Mouse (Mus musculus) embryo, embryonic 11 days (tissue): ENCODE data around the gene Ccdc151.

Experiments
- DNase-seq: peaks from one replicate; pipeline ENCODE4 v3.0.0-alpha.2; 2015

Ccdc151 gene

DNA sequence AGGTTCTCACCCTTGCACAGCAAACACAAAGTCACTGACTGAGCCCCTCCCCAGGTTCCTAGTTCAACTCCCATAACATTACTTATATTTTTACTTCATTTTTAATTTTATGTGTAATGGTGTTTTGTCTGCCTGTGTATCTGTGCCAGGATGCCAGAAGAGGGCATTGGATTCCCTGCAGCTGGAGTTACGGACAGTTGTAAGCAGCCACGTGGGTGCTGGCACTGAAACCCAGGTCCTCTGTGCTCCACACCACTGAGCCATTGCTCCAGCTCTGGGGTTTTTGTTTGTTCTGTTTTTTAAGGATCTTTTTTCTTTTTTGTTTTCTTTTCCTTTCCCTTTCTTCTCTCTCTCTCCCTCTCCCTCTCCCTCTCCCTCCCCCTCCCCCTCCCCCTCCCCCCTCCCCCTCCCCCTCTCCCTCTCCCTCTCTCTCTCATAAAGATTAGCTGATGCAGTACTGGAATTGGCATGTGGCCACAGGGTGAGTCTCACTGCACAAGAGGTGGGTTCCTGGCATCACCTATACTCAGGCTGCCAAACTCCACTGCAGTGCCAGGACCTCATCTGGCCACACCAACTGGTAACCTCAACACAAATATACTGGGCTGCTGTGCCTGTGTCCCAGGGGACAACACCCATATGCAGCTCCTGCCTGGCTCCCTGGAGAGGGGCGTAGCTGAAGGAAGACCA, 6.1 kb downstream of the Ccdc151 start:
- no peak for DNase-seq

DNA sequence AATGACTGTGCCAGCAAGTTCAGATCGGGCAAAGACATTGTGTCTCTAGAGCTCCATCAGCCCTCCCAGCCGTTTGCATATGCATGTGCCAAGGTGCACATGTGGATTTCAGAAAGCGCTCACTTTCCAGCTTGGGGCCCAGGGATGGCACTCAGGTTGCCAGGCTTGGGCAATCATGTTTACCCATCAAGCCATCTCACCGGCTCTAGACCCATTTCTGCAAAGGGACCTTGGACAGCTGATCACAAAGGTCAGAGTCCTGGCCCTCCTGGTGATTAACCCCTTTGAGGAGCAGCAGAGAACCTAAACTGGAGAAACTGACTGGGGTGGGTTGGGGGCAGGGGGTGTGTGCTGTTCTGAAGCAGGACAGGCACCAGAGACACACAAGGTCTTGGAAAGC, 10.2 kb downstream of the Ccdc151 start:
- DNase-seq, result no peak

DNA sequence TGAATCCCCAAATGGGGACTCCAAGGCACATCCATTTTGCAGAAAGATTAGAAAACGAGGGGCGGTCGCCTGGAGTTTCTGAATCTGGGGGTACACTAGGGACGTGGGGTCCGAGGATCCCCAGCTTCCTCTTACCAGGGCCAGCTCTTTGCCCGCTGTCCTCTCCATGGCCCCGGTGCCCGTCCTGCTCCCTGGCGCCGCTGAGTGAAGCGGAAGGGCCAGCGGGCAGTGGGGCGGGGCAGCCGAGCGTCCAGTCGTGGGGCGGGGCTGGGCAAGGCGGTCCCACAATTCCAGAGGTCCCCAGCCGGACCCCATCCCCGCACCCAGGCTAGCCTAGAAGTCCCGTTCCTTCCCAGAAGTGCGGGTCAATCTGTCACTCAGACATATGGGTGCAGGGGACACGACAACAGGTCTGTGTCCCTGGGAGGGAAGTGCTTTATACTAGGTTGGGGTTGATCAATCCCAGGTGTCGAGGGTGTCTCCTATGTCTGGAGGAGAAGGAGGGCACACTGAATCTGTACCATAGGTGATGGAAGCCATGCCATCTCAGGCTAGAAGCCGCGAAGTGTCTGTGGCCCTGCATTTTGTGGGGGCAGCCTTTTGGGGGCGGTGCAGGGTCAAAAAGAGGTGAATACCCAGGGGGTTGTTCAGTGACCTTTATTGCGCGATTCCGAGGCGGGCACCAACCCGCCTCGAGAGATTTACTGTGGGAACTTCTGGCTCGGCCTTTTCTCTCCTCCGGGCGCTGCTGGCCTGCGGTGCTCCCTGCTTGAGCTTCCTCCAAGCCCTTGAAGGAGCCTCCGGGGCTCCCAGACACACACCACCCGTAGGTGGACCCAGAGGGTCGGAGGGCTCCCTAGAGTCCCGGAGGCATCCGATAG, 13.0 kb downstream of the Ccdc151 start, which contains the start of gene Rgl3:
TSS of gene Rgl3 (minus strand) at position 217 of the 881 bp plus-strand sequence.
- DNase-seq, result peak; percentile 70

DNA sequence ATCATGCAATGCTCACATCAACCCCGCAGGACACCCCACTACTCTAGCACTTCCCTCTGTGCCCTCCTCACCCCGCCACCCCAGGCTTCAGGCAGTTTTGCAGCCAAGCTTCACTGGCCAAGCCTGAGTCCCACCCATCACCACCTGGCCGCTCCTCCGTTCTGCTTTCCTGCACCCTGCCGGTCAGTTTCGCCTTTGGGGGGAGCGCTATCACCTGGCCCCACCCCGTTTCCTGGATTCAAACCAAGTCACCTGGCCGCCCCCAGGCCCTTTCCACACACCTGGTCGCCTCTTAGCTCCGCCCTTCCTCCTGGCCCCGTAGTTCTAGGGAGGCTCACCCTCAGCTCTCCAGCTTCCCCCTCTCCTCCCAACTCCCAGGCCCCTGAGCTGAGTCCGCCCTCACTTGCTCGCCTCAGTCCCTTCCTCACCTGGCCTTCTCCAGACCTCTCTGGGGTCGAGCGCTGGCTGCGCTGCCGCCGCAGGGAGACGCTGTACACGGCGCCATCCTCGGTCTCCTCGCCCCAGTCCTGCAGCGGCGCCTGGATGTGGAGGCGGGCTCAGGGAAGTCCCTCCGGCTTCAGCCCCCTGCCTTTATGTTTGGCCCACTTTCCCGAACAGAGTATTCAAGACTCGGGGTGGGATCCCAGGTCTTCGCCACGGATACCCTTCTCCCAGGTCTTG, 13.9 kb downstream of the Ccdc151 start:
- peak; percentile 37 for DNase-seq

DNA sequence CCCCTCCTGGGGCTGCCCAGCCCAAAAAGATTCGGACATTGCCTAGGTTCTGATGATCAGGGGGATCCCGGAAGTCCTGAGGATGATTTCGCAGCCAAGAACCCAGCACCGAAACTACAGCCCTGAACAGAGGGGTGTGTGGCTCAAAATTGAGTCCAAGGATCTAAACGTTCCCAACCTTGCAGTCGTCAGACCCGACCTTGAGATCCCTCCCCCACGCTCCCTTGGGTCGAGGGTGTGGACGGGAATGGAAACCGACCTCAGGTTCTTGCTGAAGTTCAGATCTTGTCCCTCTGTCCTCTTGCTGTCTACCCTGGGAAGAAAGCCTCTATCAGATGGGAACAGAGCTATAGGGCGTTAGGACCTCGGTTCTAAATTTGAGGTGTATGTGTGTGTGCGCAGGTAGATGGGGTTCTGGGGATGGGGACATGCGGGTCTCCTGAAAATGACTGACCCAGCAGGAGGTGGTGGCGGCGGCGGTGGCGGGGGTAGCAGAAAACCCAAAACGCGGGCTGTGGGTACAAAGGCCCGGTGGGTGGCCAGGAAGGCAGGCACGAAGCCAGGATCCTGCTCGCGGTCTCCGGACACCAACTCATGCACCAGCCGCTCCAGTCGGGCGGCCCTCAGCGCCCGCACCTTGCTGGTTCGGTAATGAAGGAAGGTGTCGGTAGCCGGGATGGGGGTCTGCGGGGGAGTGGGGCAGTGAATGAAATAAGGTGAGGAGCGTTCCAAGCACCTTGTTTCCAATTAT, 14.7 kb downstream of the Ccdc151 start:
- no peak for DNase-seq

DNA sequence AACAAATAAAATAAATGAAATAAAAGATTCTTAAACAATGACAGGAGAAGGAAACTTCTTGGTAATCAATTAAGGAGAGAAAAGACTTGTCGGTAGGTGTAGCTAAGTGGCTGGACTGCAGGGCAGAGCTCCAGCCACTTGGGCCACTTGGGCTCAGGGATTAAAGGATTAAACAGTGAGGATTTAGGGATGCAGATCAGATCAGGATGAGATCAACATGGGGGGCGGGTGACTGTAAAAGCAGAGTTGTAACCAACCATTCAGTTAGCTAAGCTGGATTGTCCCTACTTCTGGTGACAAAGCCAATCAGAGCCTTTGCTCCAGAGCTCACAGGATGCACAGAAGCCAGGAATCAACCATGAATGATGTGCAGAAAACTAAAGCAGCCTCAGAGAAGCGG, 18.5 kb downstream of the Ccdc151 start:
- DNase-seq, result no peak

DNA sequence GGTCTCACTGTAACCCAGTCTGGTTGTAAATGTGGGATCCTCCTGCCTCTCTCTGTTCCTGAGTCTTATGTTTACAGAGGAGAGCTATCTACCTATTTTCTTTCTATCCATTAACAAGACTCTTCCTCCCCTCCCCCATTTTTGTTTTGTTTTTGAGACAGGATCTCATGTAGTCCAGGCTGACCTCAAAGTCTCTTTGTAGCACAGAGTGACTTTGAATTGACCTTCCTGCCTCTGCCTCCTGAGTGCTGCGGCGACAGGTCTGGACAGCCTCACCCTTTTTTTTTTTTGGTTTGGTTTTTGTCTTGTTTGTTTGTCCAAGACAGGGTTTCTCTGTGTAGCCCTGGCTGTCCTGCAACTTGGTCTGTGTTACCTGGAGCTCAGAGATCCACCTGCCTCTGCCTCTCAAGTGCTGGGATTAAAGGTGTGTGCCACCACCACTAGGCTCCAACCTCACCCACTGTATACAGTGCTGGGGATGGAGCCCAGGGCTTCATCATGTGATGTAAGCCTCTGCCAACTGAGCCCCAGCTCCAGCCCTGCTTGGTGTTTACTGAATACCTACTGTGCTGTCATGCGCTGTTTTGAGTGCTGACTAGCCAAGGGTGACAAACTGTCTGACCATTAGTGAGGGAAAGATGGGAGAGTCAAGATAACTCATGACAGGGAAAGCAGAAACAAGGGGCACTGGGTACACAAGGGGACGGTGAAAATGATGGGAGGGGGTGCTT, 23.9 kb downstream of the Ccdc151 start:
- no peak for DNase-seq

DNA sequence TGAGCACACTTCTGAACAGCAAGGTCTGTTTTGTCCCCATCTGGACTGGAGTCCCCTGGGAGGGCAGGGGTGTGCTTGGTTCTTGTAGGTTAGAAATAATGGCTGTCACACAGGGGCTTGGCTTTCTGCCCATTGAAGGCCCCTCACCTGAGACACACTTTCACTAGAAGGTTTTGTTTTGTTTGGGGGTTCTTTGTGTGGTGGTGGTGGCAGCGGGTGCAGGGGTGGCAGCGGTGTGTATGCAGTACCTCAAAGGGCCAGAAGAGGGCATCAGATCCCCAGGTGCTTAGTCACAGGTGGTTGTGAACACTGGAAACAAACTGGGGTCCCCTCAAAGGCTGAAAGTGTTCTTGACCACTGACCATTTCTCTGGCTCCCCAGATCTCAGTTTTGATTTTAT, 24.5 kb downstream of the Ccdc151 start:
- DNase-seq, result no peak

DNA sequence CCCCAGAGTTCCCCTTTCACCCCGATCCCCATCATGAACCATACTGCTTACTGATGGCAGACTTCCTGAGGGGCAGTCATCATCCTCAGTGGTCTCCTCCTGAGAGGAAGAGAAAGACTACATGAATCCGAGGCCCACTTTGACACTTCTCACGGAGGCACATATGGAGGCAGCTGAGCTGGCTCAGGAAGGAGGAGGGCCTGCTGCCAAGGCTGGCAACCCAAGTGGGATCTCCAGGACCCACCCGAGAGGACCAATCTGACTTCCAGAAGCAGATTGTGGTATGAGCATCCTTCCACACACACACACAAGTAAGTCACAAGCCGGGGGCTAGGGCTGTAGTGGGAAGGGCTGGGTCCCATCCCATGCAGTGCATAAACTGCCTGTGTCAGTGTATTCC, 25.1 kb downstream of the Ccdc151 start:
- no peak for DNase-seq

DNA sequence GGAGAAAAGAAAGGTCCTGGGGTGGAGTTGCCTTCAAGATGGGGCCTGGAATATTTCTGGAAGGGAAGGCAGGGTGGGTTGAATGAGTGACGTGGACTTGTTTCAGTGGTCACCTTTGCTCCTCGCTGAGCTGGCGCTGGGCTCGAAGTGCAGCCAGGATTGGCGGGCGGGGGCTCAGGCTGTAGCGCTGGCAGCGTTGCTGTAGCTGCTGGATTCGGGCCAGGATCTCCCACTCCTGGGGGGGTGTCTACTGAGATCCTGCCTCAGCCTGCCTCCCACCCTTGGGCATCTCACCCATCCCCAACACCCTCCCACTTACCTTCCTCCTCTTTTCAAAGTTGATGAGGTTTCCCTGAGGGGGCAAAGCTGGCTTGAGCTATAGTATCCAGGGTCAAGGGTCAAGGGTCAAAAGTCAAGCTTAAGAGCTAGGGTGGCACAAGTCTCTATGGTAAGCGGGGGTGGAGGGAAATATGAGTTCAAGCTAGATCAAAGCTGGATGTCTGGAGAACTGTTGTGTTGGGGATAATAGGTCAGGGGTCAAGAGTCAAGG, 25.7 kb downstream of the Ccdc151 start:
- DNase-seq, result no peak

DNA sequence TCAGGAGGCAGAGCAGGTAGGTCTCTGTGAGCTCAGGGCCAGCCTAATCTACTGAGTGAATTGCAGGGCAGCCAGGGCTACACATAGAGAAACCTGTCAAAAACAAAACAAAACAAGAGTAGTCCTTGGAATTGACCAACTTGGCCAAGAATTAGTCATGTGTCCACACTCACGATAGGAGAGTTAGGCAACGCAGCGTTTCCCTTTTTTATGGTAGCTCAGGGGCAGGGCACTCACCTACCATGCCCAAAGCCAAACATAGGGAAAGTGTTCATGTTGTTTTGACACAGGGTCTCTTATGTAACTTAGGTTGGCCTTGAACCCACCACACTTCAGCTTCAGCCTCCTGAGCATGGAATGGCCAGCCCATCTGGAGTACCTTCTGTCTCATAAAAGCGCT, 33.1 kb downstream of the Ccdc151 start:
- DNase-seq, result no peak

DNA sequence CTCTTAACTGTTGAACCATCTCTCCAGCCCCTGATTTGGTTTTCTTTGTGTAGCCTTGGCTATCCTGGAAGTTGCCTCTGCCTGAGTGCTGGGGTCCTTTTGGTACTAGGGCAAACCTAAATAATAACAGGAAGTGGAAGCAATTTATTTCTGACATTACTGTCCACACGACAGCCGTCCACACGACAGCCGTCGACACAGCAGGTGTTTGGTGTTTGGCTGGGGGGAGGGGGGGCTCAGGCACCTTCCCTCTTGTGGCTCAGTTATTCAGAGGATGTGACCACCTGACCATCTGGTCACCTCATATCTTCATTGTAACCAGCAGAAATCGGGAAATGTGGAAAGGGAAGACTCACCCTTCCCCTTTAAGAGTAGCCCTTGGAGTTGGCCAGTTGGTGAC, 33.6 kb downstream of the Ccdc151 start:
- no peak for DNase-seq

DNA sequence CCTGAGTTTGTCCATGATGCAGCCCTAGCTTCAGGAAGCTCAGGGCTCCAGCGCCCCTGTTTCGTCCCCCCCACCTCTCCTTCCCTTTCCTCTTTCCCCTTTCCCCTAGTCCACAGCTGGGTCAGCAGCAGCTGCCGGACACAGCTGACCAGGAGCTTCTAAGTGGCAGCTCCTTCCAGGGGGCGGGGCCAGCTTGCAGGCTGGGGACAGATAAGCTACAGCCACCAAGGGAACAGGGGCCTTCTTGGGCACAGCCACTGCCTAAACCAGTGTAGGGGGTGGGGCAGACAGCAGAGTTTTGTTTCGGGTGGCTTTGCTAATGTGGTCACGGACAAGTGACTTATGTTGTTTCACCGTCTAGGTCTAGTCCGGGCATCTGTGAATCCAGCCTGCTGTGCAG, 39.0 kb downstream of the Ccdc151 start, which contains the start of gene Epor:
TSS of gene Epor (minus strand) at position 90 of the 400 bp plus-strand sequence.
- DNase-seq, result peak; percentile 67

DNA sequence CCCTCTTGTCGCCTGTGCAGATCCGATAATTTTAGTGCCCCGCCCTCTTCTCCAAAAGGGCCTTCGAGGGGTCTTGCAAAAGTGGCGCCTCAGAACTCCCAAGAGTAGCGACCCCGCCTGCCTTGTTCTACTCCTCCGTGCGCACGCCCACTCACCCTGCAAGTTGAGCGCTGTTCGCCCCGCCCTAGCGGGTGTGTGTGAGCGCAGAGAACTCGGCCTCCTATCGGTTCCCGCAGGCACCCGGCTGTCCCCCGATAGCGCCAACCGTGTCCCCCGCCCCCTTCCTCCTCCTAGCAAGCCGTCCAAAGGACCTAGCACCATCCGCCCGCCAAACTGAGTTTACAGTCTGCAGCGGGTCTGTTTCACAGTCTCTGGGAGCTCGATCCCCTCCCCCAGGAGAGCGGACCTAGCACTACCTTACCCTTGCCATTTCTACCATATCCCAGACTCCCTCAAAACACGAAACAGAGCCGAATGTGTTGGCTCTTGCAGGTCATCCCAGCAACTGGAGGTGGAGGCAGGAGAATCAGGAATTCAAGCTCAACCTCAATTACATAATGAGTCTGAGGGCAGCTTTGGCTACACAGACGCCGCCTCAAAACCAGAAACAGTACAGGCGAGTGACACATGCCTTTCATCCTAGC, 39.9 kb downstream of the Ccdc151 start:
- DNase-seq, result peak; percentile 87

DNA sequence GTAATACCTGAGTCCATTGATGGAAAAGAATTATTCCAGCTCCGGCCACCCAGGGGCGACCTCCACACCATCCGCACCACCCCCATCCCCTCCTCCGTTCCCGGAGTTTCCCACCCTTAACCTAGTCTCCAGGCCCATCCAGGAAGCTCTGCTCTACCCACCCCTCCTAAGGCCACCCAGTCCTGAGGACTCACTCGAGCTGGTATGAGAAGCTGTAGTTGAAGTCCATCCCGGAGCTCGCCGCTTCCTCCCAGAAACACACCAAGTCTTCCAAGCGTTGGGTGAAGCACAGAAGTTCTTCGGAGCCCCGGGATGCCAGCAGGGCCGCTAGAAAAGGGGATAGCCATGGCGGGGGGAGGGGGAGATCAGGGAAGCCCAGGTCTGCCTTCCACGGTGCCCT, 40.4 kb downstream of the Ccdc151 start:
- DNase-seq, result no peak

DNA sequence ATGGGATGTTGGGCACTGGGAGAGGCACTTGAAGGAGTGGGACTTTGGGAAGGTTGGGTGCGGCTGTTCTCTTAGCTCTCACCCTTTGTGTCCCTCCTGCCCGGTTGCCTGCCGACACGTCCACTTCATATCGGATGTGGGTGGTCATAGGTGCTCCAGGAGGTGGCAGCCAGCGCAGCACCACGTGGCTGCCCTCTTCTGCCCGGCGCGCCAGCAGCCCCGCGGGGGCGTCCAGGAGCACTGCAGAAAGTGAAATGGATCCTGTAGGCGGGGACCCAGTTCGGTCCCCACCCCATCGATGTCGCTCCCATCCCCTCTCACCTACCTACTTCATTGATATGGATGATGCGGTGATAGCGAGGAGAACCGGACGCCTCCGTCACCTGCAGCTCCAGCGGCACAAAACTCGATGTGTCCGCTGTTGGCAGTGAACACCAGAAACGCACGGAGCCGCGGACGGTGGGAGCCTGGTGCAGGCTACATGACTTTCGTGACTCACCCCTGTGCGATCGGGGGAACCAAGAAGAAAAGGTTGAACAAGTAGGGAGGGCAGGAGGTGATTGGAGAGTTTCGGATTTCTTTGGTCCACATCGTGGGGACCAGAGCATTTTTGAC, 41.0 kb downstream of the Ccdc151 start:
- DNase-seq, result no peak

DNA sequence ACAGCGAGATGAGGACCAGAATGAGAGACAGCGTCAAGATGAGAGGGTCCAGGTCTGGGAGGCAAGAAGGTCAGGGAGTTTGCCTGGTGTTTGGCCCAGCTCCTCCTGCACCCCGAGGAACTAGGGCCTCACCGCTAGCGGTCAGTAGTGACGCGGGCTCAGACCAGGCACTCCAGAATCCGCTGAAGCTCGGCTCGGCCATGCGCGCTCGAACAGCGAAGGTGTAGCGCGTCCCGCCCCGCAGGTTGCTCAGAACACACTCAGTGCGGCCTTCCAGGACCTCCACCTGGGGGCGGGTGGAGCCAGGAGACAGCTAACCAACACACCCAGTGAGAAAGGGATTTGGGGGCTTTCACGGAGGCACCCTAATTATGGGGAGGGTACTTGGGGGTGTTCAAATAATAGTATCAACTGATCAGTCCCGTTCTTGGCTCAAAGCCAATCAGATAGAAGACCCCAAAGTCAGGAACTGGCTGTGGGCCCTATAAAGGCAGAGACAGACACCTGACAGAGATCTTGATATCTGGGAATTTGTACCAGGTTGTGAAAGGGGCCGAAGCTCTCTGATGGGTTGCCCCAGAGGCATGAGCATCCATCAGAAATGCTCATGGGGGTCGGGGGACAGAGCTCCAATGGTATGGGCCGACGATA, 41.8 kb downstream of the Ccdc151 start:
- DNase-seq, result peak; percentile 57

DNA sequence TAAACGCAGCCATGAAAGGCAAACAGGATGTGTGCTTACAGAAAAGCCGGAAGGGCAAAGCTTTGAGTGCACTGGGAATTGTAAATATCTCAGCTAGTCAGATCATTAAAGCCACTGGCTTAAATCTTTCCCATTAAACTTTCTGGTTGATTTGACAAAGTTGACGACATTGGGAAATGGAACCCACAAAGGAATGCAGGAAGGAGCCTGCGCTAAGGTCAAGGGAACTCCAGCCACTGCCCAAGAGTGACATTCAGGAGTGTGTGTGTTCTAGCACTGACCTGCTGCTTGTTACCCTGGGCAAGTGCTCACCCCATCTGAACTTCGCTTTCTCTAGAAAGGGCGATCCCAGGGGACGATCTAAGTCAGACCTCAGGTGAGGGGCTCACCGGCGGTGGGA, 42.3 kb downstream of the Ccdc151 start:
- no peak for DNase-seq

DNA sequence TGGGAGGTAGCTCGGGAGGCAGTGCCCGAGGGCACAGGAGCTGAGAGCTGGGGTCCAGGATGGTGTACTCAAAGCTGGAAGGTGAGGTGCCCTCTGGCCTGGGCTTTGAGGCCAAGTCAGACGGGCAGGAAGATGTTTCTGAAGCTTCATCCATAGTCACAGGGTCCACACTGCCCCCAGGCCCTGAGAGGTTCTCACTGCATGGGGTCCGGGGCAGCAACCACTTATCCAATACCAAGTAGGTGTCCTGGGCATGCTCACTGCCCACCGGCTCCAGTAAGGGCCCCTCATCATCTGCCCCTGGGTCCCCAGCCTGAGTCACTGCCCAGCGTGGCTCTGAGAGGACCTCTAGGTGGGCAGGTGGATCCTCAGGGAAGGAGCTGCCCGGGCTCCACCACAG, 43.2 kb downstream of the Ccdc151 start:
- no peak for DNase-seq

DNA sequence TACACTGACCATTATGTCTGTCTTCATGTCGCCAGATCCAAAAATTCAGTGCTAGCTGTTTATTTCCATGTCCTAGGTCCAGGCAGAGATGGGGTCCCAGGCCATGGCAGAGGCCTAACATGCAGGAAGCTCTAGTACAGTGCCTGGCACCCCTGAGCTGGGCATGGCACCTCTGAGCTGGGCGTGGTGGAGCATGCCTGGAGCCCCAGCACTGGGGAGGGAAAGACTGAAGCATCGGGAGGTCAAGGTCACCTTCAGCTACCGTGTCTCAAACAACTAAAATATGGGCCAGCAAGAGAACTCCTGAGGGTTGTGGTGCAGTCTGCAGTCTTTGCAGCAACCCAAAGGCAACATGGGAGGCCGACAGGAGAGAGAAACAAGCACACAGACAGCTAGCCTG, 44.1 kb downstream of the Ccdc151 start:
- no peak for DNase-seq
